Mouse (Mus musculus): Measurements from ENCODE around the gene Zfp239. TPM values are rescaled to one million over a fixed set of nuclear protein-coding genes. Genes with fewer than 3 reads are reported as not detected.

The Zfp239 gene
- polyA plus RNA-seq, 1 experiment from 2014 or later = 9.9 TPM

GRCm38 (mm10) chr6:117918043-117918442 is 56.1 kb downstream of the Zfp239 start:
- no peaks in the 10 kb centered on the region for H3K9me3 ChIP-seq
- peak overlapping the region; percentile 74 for H3K4me3 ChIP-seq
- peaks cover 50% of the 10 kb centered on the region for H3K4me1 ChIP-seq (replicated peaks)
- H3K27ac ChIP-seq = peak overlapping the region; percentile 94
- peaks cover 31% of the 10 kb centered on the region for H3K36me3 ChIP-seq
- H3K27me3 ChIP-seq (ENCODE audit: insufficient read depth, poor library complexity, severe bottlenecking) = no peaks in the 10 kb centered on the region
- peak; percentile 7 for DNase-seq (ENCODE audit: low spot score)
- 51% methylated on average over 5 of the region's 5 CpGs for WGBS

- Histone ChIP-seq H3K9me3 (no peaks in the 10 kb centered on the region), H3K4me3 (no peak overlapping the region), H3K36me3 (peaks cover 42% of the 10 kb centered on the region), H3K4me1 (replicated peaks) (peaks cover 37% of the 10 kb centered on the region), H3K27ac (no peak overlapping the region), H3K27me3 (ENCODE audit: insufficient read depth, poor library complexity, severe bottlenecking) (no peaks in the 10 kb centered on the region)
- peak; percentile 25 for DNase-seq (ENCODE audit: low spot score)
- 74% methylated on average over 3 of the region's 3 CpGs for WGBS
These were observed 59.0 kb downstream of the Zfp239 start for GRCm38 (mm10) chr6:117920659-117921640.

- Histone ChIP-seq H3K4me1 (replicated peaks) (peaks cover 27% of the 10 kb centered on the region), H3K36me3 (peaks cover 52% of the 10 kb centered on the region), H3K27ac (no peak overlapping the region), H3K9me3 (no peaks in the 10 kb centered on the region), H3K27me3 (ENCODE audit: insufficient read depth, poor library complexity, severe bottlenecking) (no peaks in the 10 kb centered on the region), H3K4me3 (no peak overlapping the region)
- 96% methylated on average over 3 of the region's 3 CpGs for WGBS
- no peak for DNase-seq (ENCODE audit: low spot score)
These were observed 60.1 kb downstream of the Zfp239 start for GRCm38 (mm10) chr6:117922041-117922440.

Other genes starting within 250 kb of the Zfp239 start
- gene Zfp637, start 20.9 kb upstream of the Zfp239 start, polyA plus RNA-seq (2016; fragmentation: Nextera tagmentation; extraction: Ambion mirVana) = 90.8 and 118 TPM in 2 replicates
- gene Hnrnpf, start 38.2 kb downstream of the Zfp239 start, polyA plus RNA-seq (2016; fragmentation: Nextera tagmentation; extraction: Ambion mirVana) = 559 and 788 TPM in 2 replicates
- 2.1 and 2.6 TPM in 2 replicates for gene Fxyd4, start 75.6 kb downstream of the Zfp239 start, polyA plus RNA-seq (2016; fragmentation: Nextera tagmentation; extraction: Ambion mirVana)
- 0.06 TPM in 1 of 2 replicates, not detected in the other for gene Rasgef1a, start 149.3 kb downstream of the Zfp239 start, polyA plus RNA-seq (2016; fragmentation: Nextera tagmentation; extraction: Ambion mirVana)

Measured in hindbrain, embryonic 10.5 days (tissue).